Mouse (Mus musculus) hindbrain, embryonic 11.5 days (tissue): ENCODE data around the gene Dhrs4. TPM values are rescaled to one million over a fixed set of nuclear protein-coding genes. Genes with fewer than 3 reads are reported as not detected.
A peak's percentile ranks its signal among the peaks of the same experiment; 100 is the strongest.

Experiments used
- ATAC-seq: fragments of 200-750 bp; cut with Nextera tagmentation; 2 replicates; pipeline ENCODE4 v1.8.0; 2017; ENCODE audit warnings: mild to moderate bottlenecking, moderate TSS enrichment, moderate library complexity; ENCODE audit not compliant: low FRiP score
- DNase-seq: peaks from one replicate; pipeline ENCODE4 v3.0.0-alpha.2; 2015; ENCODE audit warnings: low spot score
- H3K27ac ChIP-seq: fragments of 300-500 bp; sonication (generic); 2 replicates; pipeline ENCODE4 v1.5.1; 2014; ENCODE audit warnings: mild to moderate bottlenecking, low read depth, low read length
- H3K27me3 ChIP-seq: fragments of 300-500 bp; sonication (generic); 2 replicates; pipeline ENCODE4 v1.6.1; 2014; ENCODE audit warnings: mild to moderate bottlenecking, low read length, moderate library complexity, mixed read lengths; ENCODE audit not compliant: control insufficient read depth, insufficient read depth
- H3K36me3 ChIP-seq: fragments of 300-500 bp; sonication (generic); 2 replicates; pipeline ENCODE4 v1.6.1; 2014; ENCODE audit warnings: mild to moderate bottlenecking, low read length, moderate library complexity, mixed read lengths; ENCODE audit not compliant: control insufficient read depth, insufficient read depth
- H3K4me1 ChIP-seq: fragments of 300-500 bp; sonication (generic); replicated peaks from 2 replicates; pipeline ENCODE4 v1.6.1; 2014; ENCODE audit warnings: low read length, mixed read lengths; ENCODE audit not compliant: control insufficient read depth, insufficient read depth
- H3K4me2 ChIP-seq: fragments of 300-500 bp; sonication (generic); replicated peaks from 2 replicates; pipeline ENCODE4 v1.6.1; 2014; ENCODE audit warnings: mild to moderate bottlenecking, low read depth, low read length
- H3K4me3 ChIP-seq: fragments of 300-500 bp; sonication (generic); 2 replicates; pipeline ENCODE4 v1.5.1; 2014; ENCODE audit warnings: low read depth, low read length
- H3K9ac ChIP-seq: fragments of 300-500 bp; sonication (generic); 2 replicates; pipeline ENCODE4 v1.6.1; 2014; ENCODE audit warnings: low read depth, low read length
- H3K9me3 ChIP-seq: fragments of 300-500 bp; sonication (generic); 2 replicates; pipeline ENCODE4 v1.6.1; 2016; ENCODE audit warnings: low read length; ENCODE audit not compliant: control insufficient read depth
- WGBS: fragments of 180-500 bp; shearing (Covaris S2); extraction: QIAGEN DNeasy Blood & Tissue Kit; methylation state at CpG from one replicate; pipeline ENCODE4 v1.1.7; 2014; 5-methylcytosine and 5-hydroxymethylcytosine counted together
- polyA plus RNA-seq: library from polyadenylated mRNA; unstranded; fragments of >200 nt; fragmentation: Nextera tagmentation; extraction: Ambion mirVana; gene quantifications from 2 replicates; pipeline ENCODE4 v1.2.1, GENCODE M21; 2014

The Dhrs4 gene
- polyA plus RNA-seq = 26.0 and 36.5 TPM in 2 replicates

GRCm38 (mm10) chr14:55478651-55479599 lies at the start of gene Dhrs4:
Dhrs4 (plus strand) TSS chr14:55478758.
- no peaks in the 10 kb centered on the region for H3K36me3 ChIP-seq
- ATAC-seq (peak; percentile 95), DNase-seq (peak; percentile 81)
- no peaks in the 10 kb centered on the region for H3K27me3 ChIP-seq
- no peaks in the 10 kb centered on the region for H3K9me3 ChIP-seq
- H3K4me2 ChIP-seq = peak within 1 kb of the TSS; percentile 58
- peak within 1 kb of the TSS; percentile 54 for H3K4me3 ChIP-seq
- peak within 1 kb of the TSS; percentile 68; the same call in 1 of the 2 replicates for H3K27ac ChIP-seq
- H3K9ac ChIP-seq = peak within 1 kb of the TSS; percentile 80
- no peaks in the 10 kb centered on the region for H3K4me1 ChIP-seq
- whole genome bisulfite sequencing = 1% methylated on average over 38 of the region's 38 CpGs

GRCm38 (mm10) chr14:55430255-55430654 lies 48.3 kb upstream of the Dhrs4 start:
- DNase-seq (no peak), ATAC-seq (no peak)
- H3K4me3 ChIP-seq = no peak overlapping the region
- H3K27ac ChIP-seq = no peak overlapping the region
- H3K27me3 ChIP-seq = no peaks in the 10 kb centered on the region
- H3K9ac ChIP-seq = no peak overlapping the region
- no peaks in the 10 kb centered on the region for H3K9me3 ChIP-seq
- H3K4me2 ChIP-seq = no peak overlapping the region
- WGBS = 91% methylated on average over 4 of the region's 4 CpGs
- no peaks in the 10 kb centered on the region for H3K4me1 ChIP-seq
- no peaks in the 10 kb centered on the region for H3K36me3 ChIP-seq

GRCm38 (mm10) chr14:55433052-55433451 lies 45.5 kb upstream of the Dhrs4 start:
- no peak overlapping the region for H3K9ac ChIP-seq
- no peaks in the 10 kb centered on the region for H3K36me3 ChIP-seq
- 75% methylated on average over 1 of the region's 1 CpGs for WGBS
- H3K27ac ChIP-seq = no peak overlapping the region
- H3K4me1 ChIP-seq = no peaks in the 10 kb centered on the region
- H3K4me3 ChIP-seq = no peak overlapping the region
- ATAC-seq (no peak), DNase-seq (no peak)
- no peaks in the 10 kb centered on the region for H3K9me3 ChIP-seq
- no peaks in the 10 kb centered on the region for H3K27me3 ChIP-seq
- no peak overlapping the region for H3K4me2 ChIP-seq

GRCm38 (mm10) chr14:55434825-55435224 lies 43.7 kb upstream of the Dhrs4 start:
- no peaks in the 10 kb centered on the region for H3K36me3 ChIP-seq
- H3K27ac ChIP-seq = no peak overlapping the region
- 88% methylated on average over 3 of the region's 3 CpGs for WGBS
- H3K4me1 ChIP-seq = no peaks in the 10 kb centered on the region
- no peak overlapping the region for H3K4me3 ChIP-seq
- DNase-seq (no peak), ATAC-seq (no peak)
- no peak overlapping the region for H3K9ac ChIP-seq
- no peaks in the 10 kb centered on the region for H3K9me3 ChIP-seq
- no peaks in the 10 kb centered on the region for H3K27me3 ChIP-seq
- H3K4me2 ChIP-seq = no peak overlapping the region

- H3K27ac ChIP-seq = no peak overlapping the region
- ATAC-seq = no peak
Observed at GRCm38 (mm10) chr14:55437118-55437517, 41.4 kb upstream of the Dhrs4 start.

GRCm38 (mm10) chr14:55438193-55438784 lies 40.3 kb upstream of the Dhrs4 start:
- ATAC-seq (no peak), DNase-seq (peak; percentile 66)
- Histone ChIP-seq H3K27ac (no peak overlapping the region), H3K4me3 (no peak overlapping the region), H3K9ac (no peak overlapping the region), H3K9me3 (no peaks in the 10 kb centered on the region), H3K4me1 (no peaks in the 10 kb centered on the region), H3K36me3 (no peaks in the 10 kb centered on the region), H3K4me2 (no peak overlapping the region), H3K27me3 (no peaks in the 10 kb centered on the region)
- 43% methylated on average over 6 of the region's 6 CpGs for WGBS

More at GRCm38 (mm10) chr14:55437118-55437517, 41.4 kb upstream of the Dhrs4 start:
- no peaks in the 10 kb centered on the region for H3K9me3 ChIP-seq
- no peak overlapping the region for H3K9ac ChIP-seq
- no peak for DNase-seq
- no peaks in the 10 kb centered on the region for H3K36me3 ChIP-seq
- WGBS = 90% methylated on average over 8 of the region's 8 CpGs
- no peaks in the 10 kb centered on the region for H3K4me1 ChIP-seq
- no peaks in the 10 kb centered on the region for H3K27me3 ChIP-seq
- H3K4me2 ChIP-seq = no peak overlapping the region
- no peak overlapping the region for H3K4me3 ChIP-seq

- H3K9ac ChIP-seq = no peak overlapping the region
- H3K36me3 ChIP-seq = no peaks in the 10 kb centered on the region
- no peaks in the 10 kb centered on the region for H3K9me3 ChIP-seq
- H3K4me2 ChIP-seq = no peak overlapping the region
- no peak for DNase-seq
- ATAC-seq = no peak
- H3K4me3 ChIP-seq = no peak overlapping the region
- no peak overlapping the region for H3K27ac ChIP-seq
- H3K27me3 ChIP-seq = no peaks in the 10 kb centered on the region
- WGBS = 85% methylated on average over 2 of the region's 2 CpGs
- H3K4me1 ChIP-seq = no peaks in the 10 kb centered on the region
Observed at GRCm38 (mm10) chr14:55457693-55458092, 20.9 kb upstream of the Dhrs4 start.

- Histone ChIP-seq H3K4me2 (no peak overlapping the region), H3K27me3 (no peaks in the 10 kb centered on the region), H3K9me3 (no peaks in the 10 kb centered on the region), H3K9ac (no peak overlapping the region), H3K36me3 (no peaks in the 10 kb centered on the region), H3K4me1 (no peaks in the 10 kb centered on the region), H3K27ac (no peak overlapping the region), H3K4me3 (no peak overlapping the region)
- ATAC-seq (no peak), DNase-seq (peak; percentile 79)
- 29% methylated on average over 10 of the region's 10 CpGs for WGBS
Observed at GRCm38 (mm10) chr14:55458273-55458672, 20.3 kb upstream of the Dhrs4 start.
